Mouse (Mus musculus) heart, embryonic 12.5 days (tissue): ENCODE measurements around the gene Zfp383. TPM values are rescaled to one million over a fixed set of nuclear protein-coding genes. Genes with fewer than 3 reads are reported as not detected.

Experiments used
- ATAC-seq: fragments of 200-750 bp; cut with Nextera tagmentation; 2 replicates; pipeline ENCODE4 v1.8.0; 2017; ENCODE audit warnings: moderate TSS enrichment, moderate library complexity; ENCODE audit not compliant: insufficient number of reproducible peaks, low FRiP score
- H3K27ac ChIP-seq: fragments of 300-500 bp; sonication (generic); 2 replicates; pipeline ENCODE4 v1.5.1; 2016; ENCODE audit warnings: mild to moderate bottlenecking, moderate library complexity; ENCODE audit not compliant: poor library complexity, severe bottlenecking
- H3K27me3 ChIP-seq: fragments of 300-500 bp; sonication (generic); replicated peaks from 2 replicates; pipeline ENCODE4 v1.6.1; 2016; ENCODE audit warnings: mild to moderate bottlenecking, moderate library complexity
- H3K36me3 ChIP-seq: fragments of 300-500 bp; sonication (generic); 2 replicates; pipeline ENCODE4 v1.6.1; 2016; ENCODE audit warnings: mild to moderate bottlenecking, moderate library complexity
- H3K4me1 ChIP-seq: fragments of 300-500 bp; sonication (generic); replicated peaks from 2 replicates; pipeline ENCODE4 v1.6.1; 2016; ENCODE audit warnings: mild to moderate bottlenecking
- H3K4me2 ChIP-seq: fragments of 300-500 bp; sonication (generic); 2 replicates; pipeline ENCODE4 v1.6.1; 2016; ENCODE audit warnings: mild to moderate bottlenecking, moderate library complexity
- H3K4me3 ChIP-seq: fragments of 300-500 bp; sonication (generic); 2 replicates; pipeline ENCODE4 v1.5.1; 2016; ENCODE audit warnings: mild to moderate bottlenecking
- H3K9ac ChIP-seq: fragments of 300-500 bp; sonication (generic); 2 replicates; pipeline ENCODE4 v1.6.1; 2016; ENCODE audit warnings: mild to moderate bottlenecking, moderate library complexity
- H3K9me3 ChIP-seq: fragments of 300-500 bp; sonication (generic); replicated peaks from 2 replicates; pipeline ENCODE4 v1.6.1; 2016; ENCODE audit warnings: mild to moderate bottlenecking, moderate library complexity
- WGBS: fragments of 180-500 bp; shearing (Covaris S2); methylation state at CpG from one replicate; pipeline ENCODE4 v1.1.7; 2016; 5-methylcytosine and 5-hydroxymethylcytosine counted together
- polyA plus RNA-seq: library from polyadenylated mRNA; unstranded; fragments of >200 nt; fragmentation: Nextera tagmentation; extraction: Ambion mirVana; gene quantifications from 2 replicates; pipeline ENCODE4 v1.2.1, GENCODE M21; 2016

Zfp383 gene
- polyA plus RNA-seq, 1 experiment from 2014 or later = 3.8 TPM

DNA sequence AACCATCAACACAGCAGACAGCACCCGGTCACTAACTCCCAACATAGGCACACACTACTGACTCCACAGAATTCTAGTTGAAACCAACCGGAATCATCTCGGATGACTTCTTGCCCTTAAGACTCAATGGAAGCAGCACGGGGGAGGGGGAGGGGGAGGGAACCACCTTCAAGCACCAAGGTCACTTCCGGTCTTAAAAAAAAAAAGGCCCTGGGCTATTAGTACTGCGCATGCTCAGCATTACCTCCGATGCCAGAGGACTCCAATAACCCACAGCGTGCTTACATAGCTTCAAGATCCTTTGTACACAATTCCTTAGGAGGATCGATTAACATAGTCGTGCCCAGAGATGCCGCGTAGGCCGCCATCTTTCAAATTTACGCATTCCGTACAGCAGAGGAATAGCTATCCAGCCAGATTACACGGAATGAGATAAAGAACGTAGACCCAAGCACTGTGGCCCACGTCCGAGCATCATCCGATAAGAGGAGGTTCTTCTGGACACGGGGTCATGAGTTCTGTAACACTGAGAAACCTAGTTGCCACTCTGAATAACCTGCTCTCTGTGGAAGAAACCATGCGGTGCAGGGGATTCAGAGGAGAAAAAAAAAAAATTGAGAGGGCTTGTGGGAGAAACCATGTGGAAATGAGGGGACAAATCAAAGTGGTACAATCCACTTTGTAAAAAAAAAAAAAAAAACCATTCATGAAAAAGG, 1.9 kb upstream of the Zfp383 start, which contains the start of gene Zfp27:
Gene Zfp27, minus strand, starts transcription at position 607 of the 716 bp plus-strand sequence.
- Histone ChIP-seq H3K27ac (peak within 1 kb of the TSS; percentile 98), H3K36me3 (peaks cover 27% of the 10 kb centered on the region), H3K9me3 (no peaks in the 10 kb centered on the region), H3K4me2 (peak within 1 kb of the TSS; percentile 77), H3K27me3 (no peaks in the 10 kb centered on the region), H3K9ac (peak within 1 kb of the TSS; percentile 72), H3K4me1 (peaks cover 9% of the 10 kb centered on the region), H3K4me3 (peak within 1 kb of the TSS; percentile 73)
- peak; percentile 78 for ATAC-seq
- under 1% methylated on average over 22 of the region's 22 CpGs for WGBS

DNA sequence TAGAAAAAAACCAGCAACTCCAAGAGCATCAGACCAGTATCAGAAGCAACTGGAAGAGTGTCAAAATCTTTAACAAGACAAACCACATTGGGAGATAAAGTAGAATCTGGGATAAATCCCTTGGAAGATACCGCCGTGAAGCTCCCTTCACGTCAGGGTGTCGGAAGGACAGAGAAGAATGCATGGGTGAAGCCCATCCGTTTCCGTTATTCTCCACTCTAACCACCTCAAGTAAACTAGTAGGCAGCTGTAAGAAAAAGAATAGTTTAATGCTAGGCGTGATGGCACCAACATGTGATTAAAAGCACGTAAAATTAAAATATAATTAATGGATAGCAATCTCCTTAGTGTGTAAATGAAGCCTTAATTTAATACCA, 1.4 kb upstream of the Zfp383 start:
- Histone ChIP-seq H3K27me3 (no peaks in the 10 kb centered on the region), H3K36me3 (peaks cover 24% of the 10 kb centered on the region), H3K27ac (peak overlapping the region; percentile 98), H3K9me3 (no peaks in the 10 kb centered on the region), H3K4me1 (peaks cover 9% of the 10 kb centered on the region), H3K4me3 (peak overlapping the region; percentile 73), H3K9ac (peak overlapping the region; percentile 42; the same call in 1 of the 2 replicates), H3K4me2 (peak overlapping the region; percentile 77)
- 26% methylated on average over 8 of the region's 8 CpGs for WGBS
- no peak for ATAC-seq

- Histone ChIP-seq H3K4me1 (peaks cover 9% of the 10 kb centered on the region), H3K4me2 (peak overlapping the region; percentile 77; the same call in 1 of the 2 replicates), H3K27me3 (no peaks in the 10 kb centered on the region), H3K9ac (no peak overlapping the region), H3K4me3 (no peak overlapping the region), H3K36me3 (peaks cover 27% of the 10 kb centered on the region), H3K9me3 (no peaks in the 10 kb centered on the region), H3K27ac (peak overlapping the region; percentile 98; the same call in 1 of the 2 replicates)
- WGBS = 83% methylated on average over 5 of the region's 5 CpGs
- no peak for ATAC-seq
Observed at GRCm38 (mm10) chr7:29907206-29907605, 817 bp upstream of the Zfp383 start.

- Histone ChIP-seq H3K9ac (no peak overlapping the region), H3K36me3 (peaks cover 44% of the 10 kb centered on the region), H3K4me1 (peaks cover 9% of the 10 kb centered on the region), H3K27ac (no peak overlapping the region), H3K4me3 (no peak overlapping the region), H3K9me3 (peaks cover 4% of the 10 kb centered on the region), H3K27me3 (no peaks in the 10 kb centered on the region), H3K4me2 (no peak overlapping the region)
- WGBS = 74% methylated on average over 2 of the region's 2 CpGs
- ATAC-seq = no peak
Observed at GRCm38 (mm10) chr7:29910252-29910651, 2.2 kb downstream of the Zfp383 start.

- Histone ChIP-seq H3K9me3 (peaks cover 6% of the 10 kb centered on the region), H3K27ac (no peak overlapping the region), H3K4me2 (no peak overlapping the region), H3K4me1 (peaks cover 9% of the 10 kb centered on the region), H3K4me3 (no peak overlapping the region), H3K36me3 (peaks cover 55% of the 10 kb centered on the region), H3K27me3 (no peaks in the 10 kb centered on the region), H3K9ac (no peak overlapping the region)
- WGBS = 86% methylated on average over 13 of the region's 13 CpGs
- no peak for ATAC-seq
Observed at GRCm38 (mm10) chr7:29912172-29912571, 4.1 kb downstream of the Zfp383 start.

- 36% methylated on average over 6 of the region's 6 CpGs for WGBS
- peaks cover 6% of the 10 kb centered on the region for H3K9me3 ChIP-seq
- H3K27me3 ChIP-seq = no peaks in the 10 kb centered on the region
- peak overlapping the region; percentile 22 for H3K4me2 ChIP-seq
- peaks cover 9% of the 10 kb centered on the region for H3K4me1 ChIP-seq
- no peak for ATAC-seq
- H3K4me3 ChIP-seq = no peak overlapping the region
- peak overlapping the region; percentile 81 for H3K27ac ChIP-seq
- 0 out of 2 replicates have a peak overlapping the region, but pooled peaks have one; percentile 27 for H3K9ac ChIP-seq
- H3K36me3 ChIP-seq = peaks cover 37% of the 10 kb centered on the region
Observed at GRCm38 (mm10) chr7:29917371-29918061, 9.5 kb downstream of the Zfp383 start.

DNA sequence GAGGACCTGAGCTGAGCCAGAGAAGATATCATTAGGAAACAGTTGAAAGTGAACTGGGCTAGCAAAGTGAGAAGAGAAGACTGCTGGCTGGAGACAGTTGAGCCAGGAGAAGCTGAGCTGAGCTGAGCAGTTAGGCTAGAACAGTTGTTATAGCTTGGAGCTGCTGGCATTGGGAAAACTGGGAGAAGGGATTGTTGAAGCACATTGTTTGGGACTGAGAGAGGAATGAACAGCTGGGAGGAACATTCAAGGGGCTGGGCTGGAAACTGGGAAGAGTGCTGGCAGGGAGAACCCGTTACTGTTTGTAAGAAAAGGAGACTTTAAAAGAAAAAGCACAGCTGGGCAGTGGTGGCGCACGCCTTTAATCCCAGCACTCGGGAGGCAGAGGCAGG, 10.0 kb downstream of the Zfp383 start:
- Histone ChIP-seq H3K9ac (0 out of 2 replicates have a peak overlapping the region, but pooled peaks have one; percentile 27), H3K4me3 (no peak overlapping the region), H3K9me3 (peaks cover 6% of the 10 kb centered on the region), H3K4me2 (peak overlapping the region; percentile 22), H3K27me3 (no peaks in the 10 kb centered on the region), H3K36me3 (peaks cover 33% of the 10 kb centered on the region), H3K27ac (peak overlapping the region; percentile 81), H3K4me1 (peaks cover 9% of the 10 kb centered on the region)
- WGBS = 81% methylated on average over 4 of the region's 4 CpGs
- ATAC-seq = no peak

GRCm38 (mm10) chr7:29921439-29922093, 13.5 kb downstream of the Zfp383 start:
- Histone ChIP-seq H3K9ac (no peak overlapping the region), H3K4me2 (no peak overlapping the region), H3K36me3 (0 out of 2 replicates have a peak, but pooled peaks cover 2% of the 10 kb centered on the region), H3K4me1 (peaks cover 9% of the 10 kb centered on the region), H3K27me3 (no peaks in the 10 kb centered on the region), H3K4me3 (no peak overlapping the region), H3K27ac (no peak overlapping the region), H3K9me3 (peaks cover 4% of the 10 kb centered on the region; the same call in 1 of the 2 replicates)
- ATAC-seq = no peak
- WGBS = 55% methylated on average over 6 of the region's 6 CpGs

- Histone ChIP-seq H3K9ac (no peak overlapping the region), H3K27ac (no peak overlapping the region), H3K9me3 (peaks cover 4% of the 10 kb centered on the region; the same call in 1 of the 2 replicates), H3K4me2 (no peak overlapping the region), H3K4me1 (peaks cover 4% of the 10 kb centered on the region), H3K27me3 (no peaks in the 10 kb centered on the region), H3K4me3 (no peak overlapping the region), H3K36me3 (no peaks in the 10 kb centered on the region)
- no peak for ATAC-seq
- 80% methylated on average over 2 of the region's 2 CpGs for WGBS
Observed at GRCm38 (mm10) chr7:29922780-29923179, 14.8 kb downstream of the Zfp383 start.

GRCm38 (mm10) chr7:29938856-29939255, 30.8 kb downstream of the Zfp383 start:
- no peak overlapping the region for H3K27ac ChIP-seq
- H3K27me3 ChIP-seq = no peaks in the 10 kb centered on the region
- H3K4me3 ChIP-seq = no peak overlapping the region
- peaks cover 73% of the 10 kb centered on the region for H3K36me3 ChIP-seq
- no peak for ATAC-seq
- H3K4me2 ChIP-seq = no peak overlapping the region
- no peak overlapping the region for H3K9ac ChIP-seq
- WGBS = 83% methylated on average over 6 of the region's 6 CpGs
- H3K9me3 ChIP-seq = no peaks in the 10 kb centered on the region
- 0 out of 2 replicates have a peak, but pooled peaks cover 4% of the 10 kb centered on the region for H3K4me1 ChIP-seq

- no peak for ATAC-seq
Observed at GRCm38 (mm10) chr7:29941027-29941426, 33.0 kb downstream of the Zfp383 start.

More at GRCm38 (mm10) chr7:29941027-29941426, 33.0 kb downstream of the Zfp383 start:
- no peak overlapping the region for H3K4me2 ChIP-seq
- H3K27ac ChIP-seq = no peak overlapping the region
- no peaks in the 10 kb centered on the region for H3K27me3 ChIP-seq
- no peak overlapping the region for H3K9ac ChIP-seq
- 76% methylated on average over 11 of the region's 11 CpGs for WGBS
- H3K36me3 ChIP-seq = peaks cover 57% of the 10 kb centered on the region
- no peak overlapping the region for H3K4me3 ChIP-seq
- H3K4me1 ChIP-seq = 0 out of 2 replicates have a peak, but pooled peaks cover 4% of the 10 kb centered on the region
- no peaks in the 10 kb centered on the region for H3K9me3 ChIP-seq
